Mouse (Mus musculus): ENCODE data around the gene Nfatc3. TPM values are rescaled to one million over a fixed set of nuclear protein-coding genes. Genes with fewer than 3 reads are reported as not detected.

Gene Nfatc3
- total RNA-seq, 2 experiments from 2014 or later: 22.0 to 29.4 TPM

DNA sequence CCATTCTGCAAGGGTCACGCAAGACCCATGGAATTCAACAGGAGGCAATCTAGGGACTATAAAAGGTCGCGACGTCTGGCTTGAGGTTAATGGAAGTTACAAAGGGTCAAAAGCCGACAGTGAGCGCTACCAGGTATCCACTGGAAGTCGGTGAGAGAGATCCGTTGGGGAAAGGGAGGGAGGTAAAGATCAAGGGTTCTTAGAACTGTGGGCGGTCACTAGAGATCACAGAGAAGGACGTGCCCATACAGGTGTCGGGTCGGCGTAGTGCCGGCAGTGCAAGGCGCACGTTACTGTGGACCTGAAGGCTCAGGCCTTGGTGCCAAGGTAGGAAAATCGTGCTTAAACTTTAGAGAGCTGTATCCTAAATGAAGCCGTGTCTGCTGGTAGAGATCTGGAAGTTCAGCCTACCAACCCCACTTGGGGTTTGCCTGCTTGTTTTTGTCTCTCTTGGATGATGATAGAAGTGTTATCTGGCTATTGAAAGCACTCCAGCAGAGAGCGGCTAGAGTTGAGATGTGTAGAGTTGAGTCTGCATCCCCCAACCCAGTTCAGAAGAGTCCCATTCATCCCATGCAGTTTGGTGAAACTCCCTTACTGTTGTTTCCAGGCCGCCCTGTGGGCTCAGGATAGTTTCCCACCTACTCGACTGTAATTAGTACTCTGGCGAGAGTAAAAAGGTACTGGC lies 78.7 kb downstream of the Nfatc3 start:
- intact Hi-C loops (cut with DNase I): no loop called here
- DNase-seq: no peak

GRCm38 (mm10) chr8:106137906-106138477 lies 79.4 kb downstream of the Nfatc3 start:
- intact Hi-C loops (cut with DNase I): no loop called here
- peak; percentile 57 to 59 for DNase-seq

DNA sequence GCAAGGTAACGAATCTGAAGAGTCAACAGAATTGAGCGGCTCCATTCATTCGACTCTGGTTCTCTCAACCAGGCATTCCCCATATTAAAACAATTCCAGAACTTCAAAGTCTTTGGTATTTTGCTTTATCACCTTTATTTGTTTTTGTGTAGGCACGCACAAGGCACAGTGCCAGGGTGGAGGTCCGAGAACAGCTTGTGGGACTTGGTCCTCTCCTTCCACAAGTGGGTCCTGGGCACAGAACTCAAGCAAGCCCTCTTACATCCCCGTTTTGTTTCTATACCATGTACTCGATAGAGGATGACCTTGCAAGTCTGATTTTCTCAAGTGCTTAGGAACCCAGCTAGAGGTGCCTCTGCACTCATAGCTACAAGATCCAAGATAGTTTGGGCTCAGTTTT lies 80.0 kb downstream of the Nfatc3 start:
- intact Hi-C loops (cut with DNase I): no loop called here
- no peak for DNase-seq

GRCm38 (mm10) chr8:106140191-106140590 lies 81.6 kb downstream of the Nfatc3 start:
- DNase-seq: no peak
- intact Hi-C loops (cut with DNase I): loop anchor here (1.0 to 5.0 kb wide), 4 partner anchors 29 to 86 kb away; partner anchors contain the start of genes Prmt7, Slc7a6 and Slc7a6os

- peak; percentile 81 to 88 for DNase-seq
- intact Hi-C loops (cut with DNase I): loop anchor here (1.0 to 5.0 kb wide), 4 partner anchors 28 to 86 kb away; partner anchors contain the start of genes Prmt7, Slc7a6 and Slc7a6os
These were observed 82.1 kb downstream of the Nfatc3 start for GRCm38 (mm10) chr8:106140769-106141168.

DNA sequence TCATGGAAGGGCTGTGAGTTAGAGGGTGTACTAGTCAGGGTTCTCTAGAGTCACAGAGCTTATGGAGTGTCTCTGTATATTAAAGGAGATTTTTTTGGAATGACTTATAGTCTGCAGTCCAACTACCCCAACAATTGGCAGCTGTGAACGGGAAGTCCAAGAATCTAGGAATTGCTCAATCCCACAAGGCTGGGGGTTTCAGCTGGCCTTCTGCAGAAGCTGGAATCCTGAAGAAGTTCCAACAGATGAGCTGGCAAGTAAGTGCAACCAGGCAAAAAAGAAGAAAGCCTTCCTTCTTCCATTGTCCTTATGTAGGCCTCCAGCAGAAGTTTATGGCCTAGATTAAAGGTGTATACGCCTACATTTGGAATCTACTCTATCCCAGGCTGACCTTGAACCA lies 86.7 kb downstream of the Nfatc3 start:
- intact Hi-C loops (cut with DNase I): no loop called here
- no peak for DNase-seq

DNA sequence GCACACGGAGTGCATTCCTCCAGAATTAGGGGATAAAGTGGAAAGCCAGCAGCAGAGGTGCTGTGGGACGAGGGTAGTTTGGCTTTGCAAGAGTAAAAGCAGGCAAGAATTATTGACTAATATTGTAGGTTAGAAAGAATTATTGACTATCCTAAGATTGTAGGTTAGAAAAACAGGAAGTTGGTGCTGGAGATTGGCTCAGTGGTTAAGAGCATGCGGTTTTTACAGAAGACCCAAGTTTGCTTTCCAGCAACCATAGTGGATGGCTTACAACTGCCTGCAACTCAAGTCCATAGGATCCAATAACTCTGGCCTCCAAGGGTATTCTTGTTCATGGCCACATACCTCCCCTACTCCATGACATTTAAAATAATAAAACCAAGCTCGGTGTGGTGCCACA lies 87.4 kb downstream of the Nfatc3 start:
- DNase-seq: no peak
- intact Hi-C loops (cut with DNase I): no loop called here

- no peak for DNase-seq
- intact Hi-C loops (cut with DNase I): no loop called here
These were observed 89.4 kb downstream of the Nfatc3 start for GRCm38 (mm10) chr8:106147868-106148565.

- intact Hi-C loops (cut with DNase I): no loop called here
- DNase-seq: no peak
These were observed 90.4 kb downstream of the Nfatc3 start for GRCm38 (mm10) chr8:106149025-106149424.

DNA sequence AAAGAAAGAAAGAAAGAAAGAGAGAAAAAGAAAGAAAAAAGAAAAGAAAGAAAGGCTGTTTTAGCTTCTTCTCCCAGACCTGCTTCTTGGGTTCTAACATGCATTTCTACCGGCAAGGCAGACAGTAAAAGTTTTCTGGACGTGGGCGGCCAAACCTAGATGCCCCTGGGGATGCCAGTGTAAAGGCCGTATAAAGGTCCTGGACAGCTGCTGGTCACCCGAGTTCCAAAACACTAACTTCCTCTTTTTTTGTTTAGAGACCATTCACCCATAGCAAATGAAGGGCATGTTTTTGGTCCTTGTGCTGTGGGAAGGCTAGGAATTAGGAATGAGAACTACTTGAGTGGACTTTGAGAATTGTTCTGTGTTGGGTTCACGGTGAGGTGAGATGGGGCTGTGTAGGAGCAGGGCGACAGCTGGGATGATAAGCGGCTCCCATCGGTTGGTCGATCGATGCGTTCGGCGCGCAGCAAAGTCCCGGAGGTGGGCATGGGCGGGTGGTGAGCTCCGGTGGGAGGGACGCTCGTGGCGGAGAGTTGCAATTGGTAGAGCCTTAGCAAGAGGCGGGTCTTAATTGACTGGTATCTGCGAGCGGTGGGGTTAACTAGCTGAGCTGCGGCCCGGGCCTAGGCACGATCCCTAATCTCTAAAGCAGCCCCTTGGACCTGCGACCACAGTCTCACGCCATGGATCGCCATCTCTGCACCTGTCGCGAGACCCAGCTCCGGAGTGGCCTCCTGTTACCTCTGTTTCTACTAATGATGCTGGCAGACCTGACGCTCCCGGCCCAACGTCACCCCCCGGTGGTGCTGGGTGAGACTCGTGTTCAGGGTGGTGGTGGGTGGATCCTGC lies 91.4 kb downstream of the Nfatc3 start, which contains the start of gene Pla2g15:
Pla2g15 (plus strand) TSS at position 599 of the 852 bp plus-strand sequence.
- peak; percentile 87 to 89 for DNase-seq
- intact Hi-C loops (cut with DNase I): no loop called here

DNA sequence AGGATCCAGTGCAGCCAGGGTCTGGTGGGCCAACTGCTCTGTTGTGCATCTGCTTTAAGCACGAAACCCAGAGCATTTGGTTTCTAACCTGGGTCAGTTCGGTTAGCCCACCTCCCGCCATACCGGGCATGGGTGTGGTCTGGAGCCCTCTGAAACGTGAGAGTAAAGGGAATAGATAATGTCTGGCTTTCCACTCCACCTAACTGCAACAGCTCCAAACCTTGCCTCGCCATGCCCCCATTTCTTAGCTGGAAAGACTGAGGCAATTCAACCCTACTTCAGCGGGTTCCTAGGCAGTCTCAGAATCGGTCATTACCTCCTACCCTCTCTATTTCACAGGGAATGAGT lies 92.0 kb downstream of the Nfatc3 start:
- no peak for DNase-seq
- intact Hi-C loops (cut with DNase I): no loop called here

DNA sequence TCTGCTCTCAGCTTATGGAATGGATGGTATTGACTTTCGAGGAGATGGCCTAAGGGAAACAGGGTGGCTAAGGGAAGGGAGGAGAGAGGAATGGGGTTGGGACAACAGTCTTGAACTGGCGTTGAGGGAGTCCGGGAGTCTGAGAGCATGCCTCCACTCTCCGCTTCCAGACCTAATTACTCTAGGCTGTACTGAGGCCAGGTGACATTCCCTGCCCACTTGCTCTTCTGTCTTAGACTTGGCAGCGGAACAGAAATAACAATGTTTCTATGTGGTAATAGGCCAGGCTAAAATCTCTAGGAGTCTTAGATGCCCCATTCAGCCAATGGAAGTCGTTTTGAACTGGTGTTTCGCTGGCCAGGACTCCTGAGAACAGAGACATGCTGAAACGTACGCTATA lies 92.4 kb downstream of the Nfatc3 start:
- intact Hi-C loops (cut with DNase I): no loop called here
- no peak for DNase-seq

- DNase-seq: no peak
- intact Hi-C loops (cut with DNase I): no loop called here
These were observed 94.2 kb downstream of the Nfatc3 start for GRCm38 (mm10) chr8:106152876-106153275.

- intact Hi-C loops (cut with DNase I): no loop called here
- no peak for DNase-seq
These were observed 98.8 kb downstream of the Nfatc3 start for GRCm38 (mm10) chr8:106157419-106157818.

DNA sequence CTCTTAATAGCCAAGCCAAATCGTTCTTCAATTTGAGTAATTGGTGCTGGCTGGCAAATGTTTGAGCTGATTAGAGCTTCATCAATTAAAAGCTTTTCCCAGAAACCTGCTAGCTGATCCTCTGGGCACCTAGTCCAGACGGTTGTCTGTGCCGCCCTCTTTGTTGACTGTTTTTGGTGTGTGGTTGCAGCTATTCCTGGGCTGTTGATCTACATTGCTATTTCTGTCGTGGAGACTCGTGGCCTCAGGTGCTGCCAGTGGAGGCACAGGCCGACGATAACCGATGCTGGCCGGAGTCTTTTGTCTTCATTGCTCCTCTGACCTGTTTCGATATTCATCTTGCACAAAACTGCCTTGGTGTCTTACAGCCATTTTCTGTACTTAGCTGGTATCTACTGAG lies 99.7 kb downstream of the Nfatc3 start:
- no peak for DNase-seq
- intact Hi-C loops (cut with DNase I): no loop called here

DNA sequence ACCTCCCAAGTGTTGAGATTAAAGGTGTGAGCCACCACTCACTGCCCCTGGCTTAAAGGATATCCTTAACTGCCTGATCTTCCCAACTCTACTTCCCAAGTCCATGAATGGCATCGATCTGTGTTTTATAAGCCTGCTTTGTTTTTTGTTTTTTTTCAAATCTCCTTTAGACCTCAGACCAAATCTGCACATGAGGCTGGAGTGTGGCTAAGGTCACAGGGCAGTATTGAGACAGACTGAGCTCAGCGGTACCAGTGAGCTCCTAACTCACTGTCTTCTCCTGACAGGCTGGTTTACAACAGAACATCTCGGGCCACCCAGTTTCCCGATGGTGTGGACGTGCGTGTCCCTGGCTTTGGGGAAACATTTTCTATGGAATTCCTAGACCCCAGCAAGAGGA lies 101.2 kb downstream of the Nfatc3 start:
- DNase-seq: no peak
- intact Hi-C loops (cut with DNase I): no loop called here

DNA sequence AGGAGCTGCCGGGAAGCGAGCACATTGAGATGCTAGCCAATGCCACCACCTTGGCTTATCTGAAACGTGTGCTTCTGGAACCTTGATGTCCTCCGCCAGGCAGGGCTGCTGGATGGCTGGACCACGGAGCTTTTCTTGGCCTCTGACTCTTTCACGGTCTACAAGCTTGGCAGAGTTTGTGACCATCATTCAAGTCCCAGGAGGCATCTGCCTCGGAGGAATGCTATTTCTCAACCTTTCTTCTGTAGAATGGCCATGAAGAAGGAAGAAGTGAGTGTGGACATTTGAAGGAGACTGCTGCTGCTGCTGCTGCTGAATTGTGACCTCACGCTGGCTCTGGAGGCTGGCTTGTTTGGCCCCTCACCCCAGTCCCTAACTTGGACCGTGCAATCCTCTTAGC lies 104.6 kb downstream of the Nfatc3 start:
- intact Hi-C loops (cut with DNase I): no loop called here
- no peak for DNase-seq

GRCm38 (mm10) chr8:106165460-106165859 lies 106.8 kb downstream of the Nfatc3 start:
- peak; percentile 65 to 80 for DNase-seq
- intact Hi-C loops (cut with DNase I): no loop called here

- DNase-seq: peak; percentile 90 to 91
- intact Hi-C loops (cut with DNase I): loop anchor here (2.0 kb wide), 1 partner anchor 28 kb away; no protein-coding TSS in a partner anchor
These were observed 109.8 kb downstream of the Nfatc3 start, which contains the start of gene Slc7a6 for GRCm38 (mm10) chr8:106168356-106169016. TSS of gene Slc7a6 (plus strand) at chr8:106168857.

Measured in heart, postnatal 14 days (tissue).